Mouse (Mus musculus): ENCODE measurements at regions not wholly inside any gene's neighbourhood (a gene's known extent, or its start where the extent isn't known, plus 50 kb on each side); places are given as distances from the start of the nearest gene placed in this dataset.
A peak's percentile ranks its signal among the peaks of the same experiment; 100 is the strongest.

- Histone ChIP-seq H3K9ac (ENCODE audit: low read length) (no peak overlapping the region), H3K36me3 (ENCODE audit: control insufficient read depth, insufficient read depth, low read length) (no peaks in the 10 kb centered on the region), H3K4me2 (ENCODE audit: low read depth, low read length) (no peak overlapping the region), H3K27me3 (ENCODE audit: control insufficient read depth, insufficient read depth, low read length) (no peaks in the 10 kb centered on the region), H3K4me3 (replicated peaks; ENCODE audit: low read length) (no peak overlapping the region), H3K9me3 (replicated peaks; ENCODE audit: control insufficient read depth, low read length) (no peaks in the 10 kb centered on the region), H3K4me1 (ENCODE audit: control insufficient read depth, insufficient read depth, low read length) (no peaks in the 10 kb centered on the region), H3K27ac (ENCODE audit: low read length) (no peak overlapping the region)
- 83% methylated on average over 5 of the region's 5 CpGs for WGBS
- no peak for ATAC-seq (ENCODE audit: insufficient read depth, low FRiP score)
Measured at GRCm38 (mm10) chr14:48855453-48855852, 181.8 kb upstream of the Otx2 start.

- ATAC-seq (ENCODE audit: insufficient read depth, low FRiP score), result no peak
- Histone ChIP-seq H3K36me3 (ENCODE audit: control insufficient read depth, insufficient read depth, low read length) (no peaks in the 10 kb centered on the region), H3K4me1 (ENCODE audit: control insufficient read depth, insufficient read depth, low read length) (no peaks in the 10 kb centered on the region), H3K27ac (ENCODE audit: low read length) (no peak overlapping the region), H3K9me3 (replicated peaks; ENCODE audit: control insufficient read depth, low read length) (no peaks in the 10 kb centered on the region), H3K4me3 (replicated peaks; ENCODE audit: low read length) (no peak overlapping the region), H3K4me2 (ENCODE audit: low read depth, low read length) (no peak overlapping the region), H3K27me3 (ENCODE audit: control insufficient read depth, insufficient read depth, low read length) (no peaks in the 10 kb centered on the region), H3K9ac (ENCODE audit: low read length) (no peak overlapping the region)
- 43% methylated on average over 9 of the region's 9 CpGs for WGBS
Measured at GRCm38 (mm10) chr14:48854188-48854924, 180.7 kb upstream of the Otx2 start.

GRCm38 (mm10) chr14:48853479-48854187, 180.0 kb upstream of the Otx2 start:
- Histone ChIP-seq H3K9me3 (replicated peaks; ENCODE audit: control insufficient read depth, low read length) (no peaks in the 10 kb centered on the region), H3K36me3 (ENCODE audit: control insufficient read depth, insufficient read depth, low read length) (no peaks in the 10 kb centered on the region), H3K27ac (ENCODE audit: low read length) (no peak overlapping the region), H3K4me3 (replicated peaks; ENCODE audit: low read length) (no peak overlapping the region), H3K9ac (ENCODE audit: low read length) (no peak overlapping the region), H3K4me1 (ENCODE audit: control insufficient read depth, insufficient read depth, low read length) (no peaks in the 10 kb centered on the region), H3K27me3 (ENCODE audit: control insufficient read depth, insufficient read depth, low read length) (no peaks in the 10 kb centered on the region), H3K4me2 (ENCODE audit: low read depth, low read length) (no peak overlapping the region)
- WGBS, result 46% methylated on average over 7 of the region's 7 CpGs
- ATAC-seq (ENCODE audit: insufficient read depth, low FRiP score), result no peak

GRCm38 (mm10) chr14:48852787-48853186, 179.2 kb upstream of the Otx2 start:
- H3K36me3 ChIP-seq (ENCODE audit: control insufficient read depth, insufficient read depth, low read length), result no peaks in the 10 kb centered on the region
- 12% methylated on average over 15 of the region's 15 CpGs for WGBS
- H3K27ac ChIP-seq (ENCODE audit: low read length), result no peak overlapping the region
- no peaks in the 10 kb centered on the region for H3K27me3 ChIP-seq (ENCODE audit: control insufficient read depth, insufficient read depth, low read length)
- H3K4me1 ChIP-seq (ENCODE audit: control insufficient read depth, insufficient read depth, low read length), result no peaks in the 10 kb centered on the region
- H3K4me2 ChIP-seq (ENCODE audit: low read depth, low read length), result peak overlapping the region; percentile 49
- peak overlapping the region; percentile 23 for H3K4me3 ChIP-seq (replicated peaks; ENCODE audit: low read length)
- H3K9me3 ChIP-seq (replicated peaks; ENCODE audit: control insufficient read depth, low read length), result no peaks in the 10 kb centered on the region
- no peak overlapping the region for H3K9ac ChIP-seq (ENCODE audit: low read length)
- ATAC-seq (ENCODE audit: insufficient read depth, low FRiP score), result no peak

- Histone ChIP-seq H3K4me2 (ENCODE audit: low read depth, low read length) (no peak overlapping the region), H3K4me1 (ENCODE audit: control insufficient read depth, insufficient read depth, low read length) (no peaks in the 10 kb centered on the region), H3K27ac (ENCODE audit: low read length) (no peak overlapping the region), H3K9ac (ENCODE audit: low read length) (no peak overlapping the region), H3K36me3 (ENCODE audit: control insufficient read depth, insufficient read depth, low read length) (no peaks in the 10 kb centered on the region), H3K9me3 (replicated peaks; ENCODE audit: control insufficient read depth, low read length) (no peaks in the 10 kb centered on the region), H3K4me3 (replicated peaks; ENCODE audit: low read length) (no peak overlapping the region), H3K27me3 (ENCODE audit: control insufficient read depth, insufficient read depth, low read length) (no peaks in the 10 kb centered on the region)
- ATAC-seq (ENCODE audit: insufficient read depth, low FRiP score), result no peak
- WGBS, result 60% methylated on average over 4 of the region's 4 CpGs
Measured at GRCm38 (mm10) chr14:48852061-48852460, 178.4 kb upstream of the Otx2 start.

GRCm38 (mm10) chr14:48842861-48843260, 169.2 kb upstream of the Otx2 start:
- Histone ChIP-seq H3K36me3 (ENCODE audit: control insufficient read depth, insufficient read depth, low read length) (no peaks in the 10 kb centered on the region), H3K4me3 (replicated peaks; ENCODE audit: low read length) (no peak overlapping the region), H3K27ac (ENCODE audit: low read length) (no peak overlapping the region), H3K9ac (ENCODE audit: low read length) (no peak overlapping the region), H3K4me2 (ENCODE audit: low read depth, low read length) (no peak overlapping the region), H3K27me3 (ENCODE audit: control insufficient read depth, insufficient read depth, low read length) (no peaks in the 10 kb centered on the region), H3K4me1 (ENCODE audit: control insufficient read depth, insufficient read depth, low read length) (no peaks in the 10 kb centered on the region), H3K9me3 (replicated peaks; ENCODE audit: control insufficient read depth, low read length) (no peaks in the 10 kb centered on the region)
- ATAC-seq (ENCODE audit: insufficient read depth, low FRiP score), result no peak
- 69% methylated on average over 4 of the region's 4 CpGs for WGBS

GRCm38 (mm10) chr14:48841278-48841677, 167.7 kb upstream of the Otx2 start:
- no peak overlapping the region for H3K27ac ChIP-seq (ENCODE audit: low read length)
- H3K9ac ChIP-seq (ENCODE audit: low read length), result no peak overlapping the region
- no peaks in the 10 kb centered on the region for H3K4me1 ChIP-seq (ENCODE audit: control insufficient read depth, insufficient read depth, low read length)
- no peak overlapping the region for H3K4me2 ChIP-seq (ENCODE audit: low read depth, low read length)
- H3K36me3 ChIP-seq (ENCODE audit: control insufficient read depth, insufficient read depth, low read length), result no peaks in the 10 kb centered on the region
- no peak for ATAC-seq (ENCODE audit: insufficient read depth, low FRiP score)
- WGBS, result 40% methylated on average over 5 of the region's 5 CpGs
- H3K4me3 ChIP-seq (replicated peaks; ENCODE audit: low read length), result no peak overlapping the region
- no peaks in the 10 kb centered on the region for H3K9me3 ChIP-seq (replicated peaks; ENCODE audit: control insufficient read depth, low read length)
- H3K27me3 ChIP-seq (ENCODE audit: control insufficient read depth, insufficient read depth, low read length), result no peaks in the 10 kb centered on the region

GRCm38 (mm10) chr14:48837181-48837580, 163.6 kb upstream of the Otx2 start:
- no peaks in the 10 kb centered on the region for H3K9me3 ChIP-seq (replicated peaks; ENCODE audit: control insufficient read depth, low read length)
- H3K27ac ChIP-seq (ENCODE audit: low read length), result no peak overlapping the region
- H3K27me3 ChIP-seq (ENCODE audit: control insufficient read depth, insufficient read depth, low read length), result no peaks in the 10 kb centered on the region
- no peak overlapping the region for H3K4me3 ChIP-seq (replicated peaks; ENCODE audit: low read length)
- 72% methylated on average over 6 of the region's 6 CpGs for WGBS
- H3K4me1 ChIP-seq (ENCODE audit: control insufficient read depth, insufficient read depth, low read length), result no peaks in the 10 kb centered on the region
- no peaks in the 10 kb centered on the region for H3K36me3 ChIP-seq (ENCODE audit: control insufficient read depth, insufficient read depth, low read length)
- no peak overlapping the region for H3K9ac ChIP-seq (ENCODE audit: low read length)
- ATAC-seq (ENCODE audit: insufficient read depth, low FRiP score), result no peak
- H3K4me2 ChIP-seq (ENCODE audit: low read depth, low read length), result no peak overlapping the region

- Histone ChIP-seq H3K4me1 (ENCODE audit: control insufficient read depth, insufficient read depth, low read length) (no peaks in the 10 kb centered on the region), H3K27ac (ENCODE audit: low read length) (no peak overlapping the region), H3K9me3 (replicated peaks; ENCODE audit: control insufficient read depth, low read length) (no peaks in the 10 kb centered on the region), H3K9ac (ENCODE audit: low read length) (no peak overlapping the region), H3K36me3 (ENCODE audit: control insufficient read depth, insufficient read depth, low read length) (no peaks in the 10 kb centered on the region), H3K27me3 (ENCODE audit: control insufficient read depth, insufficient read depth, low read length) (no peaks in the 10 kb centered on the region), H3K4me2 (ENCODE audit: low read depth, low read length) (no peak overlapping the region), H3K4me3 (replicated peaks; ENCODE audit: low read length) (no peak overlapping the region)
- 25% methylated on average over 2 of the region's 2 CpGs for WGBS
- no peak for ATAC-seq (ENCODE audit: insufficient read depth, low FRiP score)
Measured at GRCm38 (mm10) chr14:48836071-48836470, 162.5 kb upstream of the Otx2 start.

Measured in stomach, embryonic 16.5 days (tissue).